Mouse (Mus musculus) kidney, adult 9 months (tissue): Measurements from ENCODE around the gene Stag3.

Source experiments
- DNase-seq: peaks from one replicate; pipeline ENCODE4 v3.0.0; 2022

Gene Stag3

GRCm38 (mm10) chr5:138271232-138271631 is 8.8 kb upstream of the Stag3 start:
- DNase-seq = no peak

GRCm38 (mm10) chr5:138272409-138272923 is 7.6 kb upstream of the Stag3 start, which contains the start of gene Gal3st4:
TSS of gene Gal3st4 (minus strand) at chr5:138272840.
- DNase-seq = no peak

GRCm38 (mm10) chr5:138274186-138274585 is 5.9 kb upstream of the Stag3 start:
- DNase-seq = no peak

- peak; percentile 43 for DNase-seq
These were observed 4.6 kb upstream of the Stag3 start for GRCm38 (mm10) chr5:138275216-138276050.

GRCm38 (mm10) chr5:138277994-138278393 is 2.0 kb upstream of the Stag3 start:
- no peak for DNase-seq

GRCm38 (mm10) chr5:138280425-138280768 is 357 bp downstream of the Stag3 start:
- DNase-seq = no peak

- no peak for DNase-seq
These were observed 789 bp downstream of the Stag3 start for GRCm38 (mm10) chr5:138280829-138281228.

GRCm38 (mm10) chr5:138281798-138282197 is 1.8 kb downstream of the Stag3 start:
- DNase-seq = no peak

GRCm38 (mm10) chr5:138283540-138283939 is 3.5 kb downstream of the Stag3 start:
- no peak for DNase-seq

- no peak for DNase-seq
These were observed 7.8 kb downstream of the Stag3 start for GRCm38 (mm10) chr5:138287861-138288260.

GRCm38 (mm10) chr5:138291638-138292037 is 11.6 kb downstream of the Stag3 start:
- no peak for DNase-seq

- no peak for DNase-seq
These were observed 14.1 kb downstream of the Stag3 start for GRCm38 (mm10) chr5:138294158-138294557.

- DNase-seq = no peak
These were observed 19.6 kb downstream of the Stag3 start for GRCm38 (mm10) chr5:138299613-138300012.

- no peak for DNase-seq
These were observed 32.8 kb downstream of the Stag3 start for GRCm38 (mm10) chr5:138312795-138313194.

- no peak for DNase-seq
These were observed 61.6 kb downstream of the Stag3 start, which contains the start of gene Pvrig for GRCm38 (mm10) chr5:138341661-138342060. TSS of gene Pvrig (plus strand) at chr5:138341961.

GRCm38 (mm10) chr5:138343216-138343615 is 63.2 kb downstream of the Stag3 start:
- no peak for DNase-seq
